Mouse (Mus musculus): ENCODE results near the gene Gm5617.

- TF ChIP-seq CTCF (IDR thresholded peaks at IDR 0.05; ENCODE audit: control insufficient read depth, insufficient read depth, low read length): no peak
- no peak for TF ChIP-seq POLR2A (IDR thresholded peaks at IDR 0.05; ENCODE audit: borderline replicate concordance, control insufficient read depth, low read depth, low read length)
These were observed 33.7 kb upstream of the Gm5617 start for GRCm38 (mm10) chr9:48461545-48461944.

Measured in bone marrow, adult 2 months (tissue).